Mouse (Mus musculus) bone marrow, adult 2 months (tissue): ENCODE data around the gene Tekt3. TPM values are rescaled to one million over a fixed set of nuclear protein-coding genes. Genes with fewer than 3 reads are reported as not detected.

ENCODE experiments used
- H3K27ac ChIP-seq: fragments of 200-500 bp; 2 replicates; pipeline ENCODE4 v1.5.1; 2012; ENCODE audit warnings: low read depth, mild to moderate bottlenecking, control low read depth, inconsistent platforms, low read length; ENCODE audit not compliant: control insufficient read depth, poor library complexity, insufficient read depth
- H3K4me1 ChIP-seq: fragments of 200-500 bp; 2 replicates; pipeline ENCODE4 v1.6.1; 2011; ENCODE audit warnings: low read length; ENCODE audit not compliant: control insufficient read depth, insufficient read depth
- H3K4me3 ChIP-seq: fragments of 200-500 bp; replicated peaks from 2 replicates; pipeline ENCODE3; 2011; ENCODE audit warnings: mild to moderate bottlenecking, low read depth, low read length, control low read depth; ENCODE audit not compliant: control insufficient read depth
- CTCF ChIP-seq: fragments of 200-500 bp; IDR thresholded peaks from 2 replicates; pipeline ENCODE4 v1.5.1; 2011; ENCODE audit warnings: low read length, control low read depth; ENCODE audit not compliant: control insufficient read depth, insufficient read depth
- POLR2A ChIP-seq: fragments of 200-500 bp; IDR thresholded peaks from 2 replicates; pipeline ENCODE4 v1.6.1; 2011; ENCODE audit warnings: low read depth, mild to moderate bottlenecking, control low read depth, low read length, borderline replicate concordance; ENCODE audit not compliant: control insufficient read depth
- WGBS: fragments of 180-500 bp; shearing (Covaris S2); methylation state at CpG from one replicate; pipeline ENCODE4 v1.1.7; 2018; 5-methylcytosine and 5-hydroxymethylcytosine counted together
- polyA plus RNA-seq: library from polyadenylated mRNA; stranded (reverse); fragments of >200 nt; gene quantifications from 2 replicates; pipeline ENCODE4 v1.2.4, GENCODE M21; 2011; ENCODE audit warnings: low replicate concordance; ENCODE audit not compliant: missing spikeins, insufficient read depth, insufficient read length

The Tekt3 gene
- polyA plus RNA-seq, 1 experiment, result not detected

- TF ChIP-seq CTCF, result no peak
- no peak overlapping the region for H3K4me3 ChIP-seq
- H3K27ac ChIP-seq, result no peak overlapping the region
- WGBS, result 88% methylated on average over 6 of the region's 6 CpGs
- H3K4me1 ChIP-seq, result no peaks in the 10 kb centered on the region
These were observed 27.2 kb downstream of the Tekt3 start for GRCm38 (mm10) chr11:63088672-63089071.

- H3K27ac ChIP-seq, result no peak overlapping the region
- no peak overlapping the region for H3K4me3 ChIP-seq
- TF ChIP-seq POLR2A (no peak), CTCF (no peak)
- H3K4me1 ChIP-seq, result no peaks in the 10 kb centered on the region
- 50% methylated on average over 4 of the region's 4 CpGs for WGBS
These were observed 28.8 kb downstream of the Tekt3 start for GRCm38 (mm10) chr11:63090210-63090609.

- Histone ChIP-seq H3K4me1 (no peaks in the 10 kb centered on the region), H3K27ac (no peak overlapping the region), H3K4me3 (no peak overlapping the region)
- 84% methylated on average over 6 of the region's 6 CpGs for WGBS
- no peak for TF ChIP-seq POLR2A
- TF ChIP-seq CTCF, result no peak
These were observed 29.5 kb downstream of the Tekt3 start for GRCm38 (mm10) chr11:63090986-63091385.

GRCm38 (mm10) chr11:63092271-63092670 is 30.8 kb downstream of the Tekt3 start:
- H3K4me1 ChIP-seq, result no peaks in the 10 kb centered on the region
- WGBS, result 58% methylated on average over 5 of the region's 5 CpGs
- H3K27ac ChIP-seq, result no peak overlapping the region
- no peak overlapping the region for H3K4me3 ChIP-seq
- TF ChIP-seq POLR2A (no peak), CTCF (no peak)

GRCm38 (mm10) chr11:63093601-63094000 is 32.1 kb downstream of the Tekt3 start:
- no peak overlapping the region for H3K27ac ChIP-seq
- no peak for TF ChIP-seq CTCF
- no peak for TF ChIP-seq POLR2A
- 65% methylated on average over 5 of the region's 5 CpGs for WGBS
- H3K4me3 ChIP-seq, result no peak overlapping the region
- H3K4me1 ChIP-seq, result no peaks in the 10 kb centered on the region

GRCm38 (mm10) chr11:63094496-63094895 is 33.0 kb downstream of the Tekt3 start:
- no peak overlapping the region for H3K4me3 ChIP-seq
- no peak overlapping the region for H3K27ac ChIP-seq
- no peak for TF ChIP-seq CTCF
- TF ChIP-seq POLR2A, result no peak
- no peaks in the 10 kb centered on the region for H3K4me1 ChIP-seq
- WGBS, result 80% methylated on average over 8 of the region's 8 CpGs

- TF ChIP-seq POLR2A, result no peak
- TF ChIP-seq CTCF, result no peak
- no peaks in the 10 kb centered on the region for H3K4me1 ChIP-seq
- 69% methylated on average over 3 of the region's 3 CpGs for WGBS
- H3K27ac ChIP-seq, result no peak overlapping the region
- H3K4me3 ChIP-seq, result no peak overlapping the region
These were observed 36.6 kb downstream of the Tekt3 start for GRCm38 (mm10) chr11:63098016-63098415.

- H3K4me1 ChIP-seq, result no peaks in the 10 kb centered on the region
- H3K27ac ChIP-seq, result no peak overlapping the region
- H3K4me3 ChIP-seq, result no peak overlapping the region
- WGBS, result 61% methylated on average over 3 of the region's 3 CpGs
- TF ChIP-seq POLR2A (no peak), CTCF (no peak)
These were observed 37.9 kb downstream of the Tekt3 start for GRCm38 (mm10) chr11:63099390-63099789.

GRCm38 (mm10) chr11:63103256-63103655 is 41.8 kb downstream of the Tekt3 start:
- no peaks in the 10 kb centered on the region for H3K4me1 ChIP-seq
- no peak overlapping the region for H3K4me3 ChIP-seq
- no peak overlapping the region for H3K27ac ChIP-seq
- WGBS, result 82% methylated on average over 7 of the region's 7 CpGs
- no peak for TF ChIP-seq POLR2A
- no peak for TF ChIP-seq CTCF

- Histone ChIP-seq H3K27ac (no peak overlapping the region), H3K4me3 (no peak overlapping the region), H3K4me1 (no peaks in the 10 kb centered on the region)
- 80% methylated on average over 2 of the region's 2 CpGs for WGBS
- TF ChIP-seq POLR2A, result no peak
- no peak for TF ChIP-seq CTCF
These were observed 42.6 kb downstream of the Tekt3 start for GRCm38 (mm10) chr11:63104026-63104425.
